Mouse (Mus musculus) thymus, adult 2 months (tissue): Measurements from ENCODE around the gene Tma7. TPM values are rescaled to one million over a fixed set of nuclear protein-coding genes. Genes with fewer than 3 reads are reported as not detected.

Experiments
- DNase-seq: peaks from one replicate; pipeline ENCODE4 v3.0.0; 2021
- H3K27ac ChIP-seq: fragments of 200-500 bp; 2 replicates; pipeline ENCODE4 v1.5.1; 2012; ENCODE audit warnings: low read length, control low read depth; ENCODE audit not compliant: control insufficient read depth, insufficient read depth
- H3K27me3 ChIP-seq: fragments of 200-500 bp; 2 replicates; pipeline ENCODE4 v1.6.1; 2012; ENCODE audit warnings: mild to moderate bottlenecking, low read length, moderate library complexity, mixed read lengths; ENCODE audit not compliant: control insufficient read depth, insufficient read depth
- H3K36me3 ChIP-seq: fragments of 200-500 bp; 2 replicates; pipeline ENCODE4 v1.6.1; 2012; ENCODE audit warnings: mild to moderate bottlenecking, low read length, moderate library complexity; ENCODE audit not compliant: control insufficient read depth, insufficient read depth
- H3K4me1 ChIP-seq: fragments of 200-500 bp; replicated peaks from 2 replicates; pipeline ENCODE4 v1.6.1; 2012; ENCODE audit warnings: low read length; ENCODE audit not compliant: control insufficient read depth, insufficient read depth
- H3K4me3 ChIP-seq: fragments of 200-500 bp; 2 replicates; pipeline ENCODE4 v1.5.1; 2012; ENCODE audit warnings: mild to moderate bottlenecking, low read length, control low read depth, moderate library complexity; ENCODE audit not compliant: control insufficient read depth, insufficient read depth
- CTCF ChIP-seq: fragments of 200-500 bp; IDR thresholded peaks from 2 replicates; pipeline ENCODE4 v1.5.1; 2012; ENCODE audit warnings: mild to moderate bottlenecking, control low read depth, low read length, moderate library complexity, borderline replicate concordance; ENCODE audit not compliant: control insufficient read depth, poor library complexity, insufficient read depth; ENCODE audit errors: extremely low read depth
- POLR2A ChIP-seq: fragments of 200-500 bp; IDR thresholded peaks from 2 replicates; pipeline ENCODE4 v1.6.1; 2012; ENCODE audit warnings: mild to moderate bottlenecking, low read length, control low read depth, moderate library complexity; ENCODE audit not compliant: control insufficient read depth, poor library complexity, insufficient read depth; ENCODE audit errors: extremely low read depth
- WGBS: fragments of 180-500 bp; shearing (Covaris S2); methylation state at CpG from one replicate; pipeline ENCODE4 v1.1.7; 2018; 5-methylcytosine and 5-hydroxymethylcytosine counted together
- polyA plus RNA-seq: library from polyadenylated mRNA; depleted of rRNA; stranded (reverse); fragments of >200 nt; gene quantifications from 2 replicates; pipeline ENCODE4 v1.2.3, GENCODE M21; 2012

The Tma7 gene
- polyA plus RNA-seq, 1 experiment: 52.2 TPM

GRCm38 (mm10) chr9:109105011-109105410 is 22.6 kb upstream of the Tma7 start:
- DNase-seq: no peak
- Histone ChIP-seq H3K27ac (no peak overlapping the region), H3K36me3 (no peaks in the 10 kb centered on the region), H3K4me3 (no peak overlapping the region), H3K27me3 (no peaks in the 10 kb centered on the region), H3K4me1 (peaks cover 3% of the 10 kb centered on the region; the same call in 1 of the 2 replicates)
- TF ChIP-seq POLR2A (no peak), CTCF (no peak)
- WGBS: 86% methylated on average over 12 of the region's 12 CpGs

- WGBS: 77% methylated on average over 9 of the region's 9 CpGs
- no peak for TF ChIP-seq CTCF
- TF ChIP-seq POLR2A: no peak
Observed at GRCm38 (mm10) chr9:109104083-109104482, 21.7 kb upstream of the Tma7 start.

GRCm38 (mm10) chr9:109103250-109103649 is 20.9 kb upstream of the Tma7 start:
- no peak overlapping the region for H3K27ac ChIP-seq
- WGBS: 83% methylated on average over 7 of the region's 7 CpGs
- no peak overlapping the region for H3K4me3 ChIP-seq
- no peak for TF ChIP-seq CTCF
- no peak for TF ChIP-seq POLR2A
- H3K36me3 ChIP-seq: no peaks in the 10 kb centered on the region
- DNase-seq: no peak
- H3K4me1 ChIP-seq: peaks cover 3% of the 10 kb centered on the region; the same call in 1 of the 2 replicates
- no peaks in the 10 kb centered on the region for H3K27me3 ChIP-seq

More at GRCm38 (mm10) chr9:109104083-109104482, 21.7 kb upstream of the Tma7 start:
- Histone ChIP-seq H3K27ac (no peak overlapping the region), H3K4me3 (no peak overlapping the region), H3K27me3 (no peaks in the 10 kb centered on the region), H3K36me3 (no peaks in the 10 kb centered on the region), H3K4me1 (peaks cover 3% of the 10 kb centered on the region; the same call in 1 of the 2 replicates)
- DNase-seq: no peak

- H3K36me3 ChIP-seq: no peaks in the 10 kb centered on the region
- no peak overlapping the region for H3K4me3 ChIP-seq
- DNase-seq: no peak
- H3K27ac ChIP-seq: no peak overlapping the region
- WGBS: 99% methylated on average over 3 of the region's 3 CpGs
- TF ChIP-seq CTCF (no peak), POLR2A (no peak)
- H3K27me3 ChIP-seq: no peaks in the 10 kb centered on the region
- H3K4me1 ChIP-seq: peaks cover 3% of the 10 kb centered on the region; the same call in 1 of the 2 replicates
Observed at GRCm38 (mm10) chr9:109102541-109102940, 20.2 kb upstream of the Tma7 start.

- Histone ChIP-seq H3K27me3 (no peaks in the 10 kb centered on the region), H3K4me1 (peaks cover 3% of the 10 kb centered on the region; the same call in 1 of the 2 replicates), H3K36me3 (no peaks in the 10 kb centered on the region), H3K27ac (no peak overlapping the region), H3K4me3 (no peak overlapping the region)
- TF ChIP-seq POLR2A (no peak), CTCF (no peak)
- no peak for DNase-seq
- WGBS: 97% methylated on average over 5 of the region's 5 CpGs
Observed at GRCm38 (mm10) chr9:109101933-109102445, 19.6 kb upstream of the Tma7 start.

GRCm38 (mm10) chr9:109100307-109100928 is 18.0 kb upstream of the Tma7 start:
- WGBS: 62% methylated on average over 20 of the region's 20 CpGs
- peaks cover 11% of the 10 kb centered on the region for H3K4me1 ChIP-seq

GRCm38 (mm10) chr9:109098969-109099368 is 16.6 kb upstream of the Tma7 start:
- peaks cover 19% of the 10 kb centered on the region for H3K4me1 ChIP-seq
- TF ChIP-seq CTCF: no peak
- TF ChIP-seq POLR2A: no peak

More at GRCm38 (mm10) chr9:109100307-109100928, 18.0 kb upstream of the Tma7 start:
- H3K27ac ChIP-seq: no peak overlapping the region
- TF ChIP-seq POLR2A (no peak), CTCF (0 out of 2 replicates have a peak, but pooled peaks have one; percentile 23)
- H3K27me3 ChIP-seq: no peaks in the 10 kb centered on the region
- no peak for DNase-seq
- no peaks in the 10 kb centered on the region for H3K36me3 ChIP-seq
- no peak overlapping the region for H3K4me3 ChIP-seq

More at GRCm38 (mm10) chr9:109098969-109099368, 16.6 kb upstream of the Tma7 start:
- H3K27me3 ChIP-seq: no peaks in the 10 kb centered on the region
- H3K4me3 ChIP-seq: no peak overlapping the region
- DNase-seq: no peak
- H3K36me3 ChIP-seq: no peaks in the 10 kb centered on the region
- H3K27ac ChIP-seq: no peak overlapping the region
- WGBS: 89% methylated on average over 6 of the region's 6 CpGs
